Mouse (Mus musculus) T-cell, adult 2 months (primary cell): Measurements from ENCODE around the gene Pnpla1.
"Not testable (repeated sequence)": the region's sequence is repeated elsewhere in the genome, so short reads cannot be mapped to it uniquely, and the experiment has no call there.

Experiments
- DNase-seq: peaks from one replicate; pipeline ENCODE4 v3.0.0; 2022; ENCODE audit warnings: low spot score

The Pnpla1 gene

DNA sequence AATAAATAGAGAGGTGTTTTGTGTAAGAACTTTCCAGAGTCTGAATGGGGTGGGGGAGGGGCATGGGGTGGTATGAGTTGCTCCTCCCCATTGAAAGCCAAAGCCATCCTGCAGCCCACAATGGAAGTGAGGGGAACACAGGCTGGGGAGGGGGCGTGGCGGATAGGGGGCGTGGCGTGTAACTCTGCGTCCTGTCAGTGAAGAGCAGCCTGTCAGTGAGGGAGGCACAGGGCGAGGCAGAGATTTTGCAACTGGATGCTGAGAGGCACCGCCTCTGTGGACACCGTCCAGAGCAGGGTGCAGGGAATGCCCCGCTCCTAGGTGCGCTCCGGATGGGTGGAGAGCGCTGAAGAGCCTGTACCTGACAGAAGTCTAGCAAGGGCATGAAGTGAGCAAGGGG lies at the start of gene Pnpla1:
Gene Pnpla1, plus strand, starts transcription at position 207 of the 400 bp plus-strand sequence.
- DNase-seq: no peak

DNA sequence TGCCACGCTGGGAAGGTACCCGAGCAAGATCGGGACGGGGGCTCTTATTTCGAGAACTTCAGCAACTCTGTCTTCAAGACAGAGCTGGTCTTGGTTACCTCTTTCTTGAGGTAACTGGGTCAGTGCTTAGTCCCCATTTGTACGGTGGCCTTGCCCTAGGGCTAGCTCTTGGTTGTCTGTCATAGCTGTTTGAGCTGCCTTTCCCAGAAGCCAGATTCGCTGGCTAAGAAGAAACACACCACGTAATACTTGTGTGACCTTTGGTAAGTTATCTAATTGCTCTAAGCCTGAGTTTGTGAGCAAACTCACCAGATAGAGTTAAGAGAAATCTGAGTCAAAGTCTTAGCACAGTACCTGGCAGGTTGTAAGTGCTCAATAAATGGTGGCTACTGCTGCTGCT lies 49.5 kb upstream of the Pnpla1 start:
- DNase-seq: no peak

DNA sequence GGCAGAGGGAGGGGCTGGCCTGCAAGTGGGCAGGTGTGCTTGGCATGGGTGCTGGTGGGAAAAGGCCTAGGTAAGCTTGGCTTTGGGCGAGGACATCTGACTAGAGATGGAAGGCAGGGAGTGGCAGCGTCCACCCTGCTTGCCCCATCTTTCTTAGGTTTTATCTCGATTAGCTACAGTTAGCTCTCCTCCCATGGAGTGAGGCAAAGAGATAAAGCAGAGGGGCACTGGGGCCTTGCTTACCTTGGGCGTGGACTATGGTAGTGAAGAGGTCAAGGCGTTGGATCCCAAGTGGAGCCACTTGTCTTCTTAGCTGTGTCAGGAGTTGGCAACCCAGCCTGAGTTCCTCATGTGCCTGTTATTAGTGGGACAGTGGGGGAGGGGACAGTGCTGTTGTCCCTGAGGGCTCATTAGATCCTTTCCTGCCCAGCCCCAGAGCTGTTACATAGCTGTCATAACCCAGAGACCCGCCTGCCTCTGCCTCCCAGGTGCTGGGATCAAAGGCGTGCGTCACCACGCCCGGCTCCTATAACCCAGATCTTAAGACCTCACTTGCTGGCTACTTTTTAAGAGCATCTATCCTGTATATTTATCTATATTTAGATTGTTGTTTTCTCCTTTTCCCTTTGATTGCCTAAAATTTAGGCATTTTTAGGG lies 48.9 kb upstream of the Pnpla1 start:
- no peak for DNase-seq

DNA sequence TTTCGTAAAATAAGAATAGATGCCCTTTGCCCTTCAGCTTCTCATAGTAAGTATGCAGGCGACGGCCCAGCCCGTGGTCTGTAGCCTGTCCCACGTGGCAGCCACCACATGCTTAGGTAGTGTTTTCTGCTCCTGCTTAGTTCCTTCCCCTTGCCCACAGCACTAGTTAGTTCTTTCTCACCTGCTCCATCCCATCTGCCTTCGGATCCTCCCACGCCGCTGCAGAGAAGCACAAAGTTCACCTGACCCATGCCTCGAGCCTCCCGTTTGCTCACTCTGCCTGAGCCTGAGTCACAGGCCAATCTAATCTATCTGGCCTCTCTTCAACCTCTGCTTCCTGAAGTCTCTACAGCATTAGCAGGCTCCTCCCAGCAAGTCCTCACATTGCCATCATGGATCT lies 45.9 kb upstream of the Pnpla1 start:
- no peak for DNase-seq

DNA sequence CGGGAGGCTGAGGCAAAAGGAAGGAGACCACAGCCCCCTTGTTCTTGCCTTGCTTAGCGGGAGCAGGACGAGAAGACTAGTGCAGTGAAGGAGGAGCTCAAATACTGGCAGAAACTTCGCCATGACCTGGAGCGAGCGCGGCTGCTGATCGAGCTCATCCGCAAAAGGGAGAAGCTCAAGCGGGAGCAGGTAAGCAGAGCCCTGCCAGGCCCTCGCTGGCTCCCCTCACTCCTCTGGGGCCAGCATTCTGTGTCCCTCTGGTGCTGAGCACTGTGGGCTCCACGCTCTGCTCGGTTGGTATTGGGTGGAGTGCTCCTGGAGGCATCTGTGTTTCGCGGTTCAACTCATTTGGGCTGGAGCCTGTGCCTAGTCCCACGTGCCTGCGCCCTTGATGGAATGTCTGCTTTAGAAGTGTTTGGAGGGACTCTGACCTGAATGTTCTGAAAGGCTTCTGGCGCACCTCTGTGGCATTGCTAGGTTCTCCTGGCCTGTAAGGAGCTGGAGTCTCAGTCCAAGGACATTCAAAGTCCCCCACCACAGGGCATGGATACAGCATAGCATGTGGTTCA lies 43.6 kb upstream of the Pnpla1 start:
- DNase-seq: no peak

DNA sequence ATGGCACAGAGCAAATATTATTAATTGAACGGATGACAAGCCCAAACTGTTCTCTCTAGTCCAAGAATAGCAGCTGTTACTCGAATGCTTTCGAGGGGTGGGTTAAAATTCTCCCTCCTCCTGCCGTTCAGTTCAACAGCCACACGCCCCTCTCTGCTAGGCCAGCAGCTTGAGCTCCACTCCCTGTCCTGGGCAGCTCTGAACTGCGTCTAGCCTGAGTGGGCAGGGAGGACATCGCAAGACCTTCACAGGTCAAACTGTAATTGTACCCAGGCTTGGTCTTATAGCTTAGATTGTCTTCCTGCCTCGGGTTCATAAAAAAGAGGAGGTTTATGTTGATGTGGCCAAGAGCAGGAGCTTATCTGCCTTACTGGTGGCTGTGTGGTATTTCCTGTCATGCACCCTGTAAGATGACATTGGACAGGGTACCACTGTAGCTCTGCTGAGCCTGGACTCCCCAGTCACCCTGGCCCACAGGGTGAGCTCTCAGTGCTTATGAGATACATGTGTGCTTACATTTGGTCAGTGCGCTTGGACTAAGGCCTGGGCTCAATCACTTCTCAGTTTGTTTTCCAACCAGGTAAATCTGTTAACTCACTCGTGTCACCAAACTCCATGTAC lies 42.7 kb upstream of the Pnpla1 start:
- DNase-seq: no peak

DNA sequence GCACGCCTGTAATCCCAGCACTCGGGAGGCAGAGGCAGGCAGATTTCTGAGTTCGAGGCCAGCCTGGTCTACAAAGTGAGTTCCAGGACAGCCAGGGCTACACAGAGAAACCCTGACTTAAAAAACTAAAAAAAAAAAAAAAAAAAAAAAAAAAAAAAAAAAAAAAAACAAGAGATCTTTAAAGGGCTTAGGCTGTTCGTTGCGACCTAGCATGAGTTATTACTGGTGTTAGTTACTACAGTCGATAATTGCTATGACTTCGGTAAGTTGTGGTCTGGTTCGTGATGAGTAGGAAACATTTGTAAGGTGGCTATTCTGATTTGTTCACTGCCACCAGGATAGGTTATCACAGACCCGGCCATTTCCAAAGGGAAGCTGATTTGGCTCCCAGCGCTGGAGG lies 41.9 kb upstream of the Pnpla1 start:
- DNase-seq: not testable (repeated sequence)

DNA sequence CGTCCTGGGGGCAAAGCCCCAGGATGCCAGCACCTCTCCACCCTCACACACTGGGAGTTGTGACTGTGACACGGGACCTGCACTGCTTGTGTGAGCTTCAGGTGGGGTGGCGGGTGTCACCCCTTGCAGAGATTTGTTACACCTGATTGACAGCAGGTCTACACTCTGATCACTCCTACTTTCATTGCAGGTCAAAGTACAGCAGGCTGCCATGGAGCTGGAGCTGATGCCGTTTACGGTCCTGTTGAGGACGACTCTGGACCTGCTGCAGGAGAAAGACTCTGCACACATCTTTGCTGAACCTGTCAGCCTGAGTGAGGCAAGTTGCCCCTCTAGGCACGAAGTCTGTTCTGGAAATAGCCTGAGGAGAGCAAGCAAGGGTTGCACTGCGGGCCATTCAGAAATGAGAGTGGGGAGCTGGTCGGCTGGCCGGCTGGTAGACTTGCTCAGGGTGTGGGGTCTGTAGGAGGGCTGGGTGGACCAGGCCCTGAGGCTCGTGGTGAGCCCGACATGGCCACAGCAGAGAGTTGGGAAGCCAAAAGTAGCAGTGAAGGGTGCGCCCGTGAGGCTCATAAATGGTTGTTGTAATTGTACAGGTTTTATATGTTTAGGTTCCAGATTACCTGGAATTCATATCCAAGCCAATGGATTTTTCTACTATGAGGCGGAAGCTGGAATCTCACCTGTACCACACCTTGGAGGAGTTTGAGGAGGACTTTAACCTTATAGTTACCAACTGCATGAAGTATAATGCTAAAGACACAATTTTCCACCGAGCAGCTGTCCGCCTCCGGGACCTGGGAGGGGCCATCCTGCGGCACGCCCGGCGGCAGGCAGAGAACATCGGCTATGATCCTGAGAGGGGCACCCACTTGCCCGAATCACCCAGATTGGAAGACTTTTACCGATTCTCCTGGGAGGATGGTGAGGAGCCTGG lies 41.1 kb upstream of the Pnpla1 start:
- DNase-seq: no peak

DNA sequence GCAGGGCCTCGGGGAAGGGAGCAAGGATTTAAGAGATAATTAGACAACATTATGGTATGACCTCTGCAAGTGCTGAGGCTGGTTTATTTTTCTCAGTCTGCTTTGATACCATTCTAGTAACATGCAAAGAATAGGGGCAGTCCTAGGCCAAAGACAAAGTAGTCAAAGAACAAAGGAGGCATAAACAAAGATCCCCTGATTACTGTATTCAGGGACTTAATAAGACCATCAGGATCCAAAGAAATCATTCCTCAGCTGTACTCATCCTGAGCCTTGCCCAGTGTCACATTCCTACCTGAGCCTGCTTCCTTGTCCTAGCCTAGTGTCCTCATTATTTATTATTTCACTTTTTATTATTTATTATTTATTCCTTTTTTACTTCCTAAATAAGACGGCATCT lies 38.0 kb upstream of the Pnpla1 start:
- DNase-seq: no peak

DNA sequence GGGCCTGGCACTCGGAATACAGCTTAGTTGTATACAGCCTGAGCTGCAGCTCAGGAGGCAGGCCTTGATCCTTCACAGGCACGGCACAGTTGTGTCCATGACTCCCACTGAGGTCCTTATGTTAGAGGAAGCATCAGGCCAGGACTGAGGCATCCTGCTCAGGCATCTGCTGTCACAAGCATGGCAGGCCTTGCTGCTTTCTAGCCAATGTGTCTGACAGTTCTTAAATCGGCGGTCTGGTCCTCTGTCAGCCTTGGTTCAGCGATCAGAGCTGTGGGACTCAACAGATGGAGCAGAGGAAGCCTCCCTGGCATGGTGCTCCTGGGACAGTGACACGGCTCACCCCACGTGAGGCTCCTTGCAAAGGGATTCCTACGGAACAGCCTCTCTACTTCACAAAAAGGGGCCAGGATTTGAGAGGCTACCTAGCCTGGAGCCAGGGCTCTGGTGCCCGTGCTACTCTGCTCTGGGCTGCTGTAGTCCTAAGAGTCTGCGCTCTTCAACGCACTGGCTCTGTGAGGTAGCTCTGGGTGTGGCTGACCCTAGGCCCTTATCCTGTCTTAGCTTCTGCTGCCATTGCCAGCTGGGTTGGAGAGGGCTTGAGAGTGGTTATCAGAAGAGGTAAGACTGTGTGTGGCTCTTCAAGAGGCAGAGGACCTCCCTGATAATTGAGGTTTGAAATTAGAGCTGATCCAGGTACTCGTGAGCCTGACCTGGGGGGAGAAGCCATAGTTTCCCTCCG lies 35.0 kb upstream of the Pnpla1 start:
- no peak for DNase-seq

DNA sequence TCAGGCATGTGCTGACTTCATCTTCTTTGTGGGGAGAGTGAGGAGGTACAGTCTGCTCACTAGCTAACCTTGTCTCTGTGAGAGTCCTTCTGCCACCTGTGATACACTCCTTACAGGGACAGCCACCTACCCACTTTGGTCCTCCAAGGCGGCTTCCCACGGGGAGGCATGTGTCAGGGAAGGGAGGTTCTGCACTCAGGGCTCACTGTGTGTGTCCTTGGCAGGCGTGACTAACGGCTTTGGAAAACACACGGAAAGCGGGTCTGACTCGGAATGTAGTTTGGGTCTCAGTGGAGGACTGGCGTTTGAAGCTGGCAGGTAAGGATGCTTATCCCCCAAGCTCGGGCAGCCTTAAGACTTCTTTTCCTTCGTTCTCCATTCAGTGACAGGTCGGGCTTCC lies 34.5 kb upstream of the Pnpla1 start:
- no peak for DNase-seq

DNA sequence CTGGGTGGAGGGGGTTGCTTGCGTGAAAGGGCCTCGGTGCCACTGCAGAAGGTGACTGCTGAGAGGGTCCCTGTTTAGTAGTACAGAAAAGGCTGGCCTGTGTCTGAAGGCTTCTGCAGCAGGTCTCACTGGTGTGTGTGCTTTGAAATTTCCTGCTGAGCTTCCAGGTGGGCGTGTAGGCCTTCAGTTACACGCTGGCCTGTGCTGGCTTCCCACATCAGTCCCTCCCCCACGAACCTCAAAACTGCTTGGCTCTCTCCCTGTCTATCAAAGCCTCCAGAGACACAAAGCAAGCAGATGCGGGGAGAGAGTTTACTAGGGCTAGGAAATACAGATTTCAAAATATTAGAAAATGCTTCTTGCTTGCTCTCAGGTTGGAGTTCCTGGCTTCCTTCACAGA lies 33.3 kb upstream of the Pnpla1 start:
- DNase-seq: no peak

DNA sequence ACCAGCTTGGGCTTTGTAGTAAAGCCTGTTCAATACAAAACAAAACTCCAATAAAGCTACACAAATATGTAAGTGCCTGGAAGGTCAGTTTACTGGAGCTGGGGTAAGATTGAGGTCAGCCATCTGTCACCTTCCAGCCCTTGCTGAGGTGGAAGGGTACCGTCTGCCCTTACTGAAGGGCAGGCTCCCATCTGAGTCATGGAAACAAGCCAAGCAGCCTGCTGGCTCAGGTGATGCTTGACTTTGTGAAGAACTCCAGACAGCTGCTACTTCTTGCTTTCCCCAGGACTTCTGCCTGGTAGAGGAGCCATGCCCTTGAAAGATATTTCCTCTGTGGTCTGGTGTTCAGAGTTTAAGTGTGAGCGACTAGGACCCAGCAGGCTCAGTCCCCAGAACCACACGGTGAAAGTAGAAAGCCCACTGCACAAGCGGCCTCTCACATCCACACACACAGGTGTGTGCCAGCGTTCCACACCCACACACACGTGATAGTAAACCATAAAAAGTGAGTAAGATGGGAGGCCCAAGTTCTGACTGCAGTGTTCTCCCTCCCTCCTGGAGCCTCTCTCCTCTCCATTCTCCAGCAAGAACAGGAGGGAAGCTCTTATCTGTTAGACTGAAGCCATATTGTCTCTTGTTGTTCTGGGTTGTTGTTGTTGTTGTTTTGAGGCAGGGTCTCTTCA lies 32.7 kb upstream of the Pnpla1 start:
- DNase-seq: no peak

DNA sequence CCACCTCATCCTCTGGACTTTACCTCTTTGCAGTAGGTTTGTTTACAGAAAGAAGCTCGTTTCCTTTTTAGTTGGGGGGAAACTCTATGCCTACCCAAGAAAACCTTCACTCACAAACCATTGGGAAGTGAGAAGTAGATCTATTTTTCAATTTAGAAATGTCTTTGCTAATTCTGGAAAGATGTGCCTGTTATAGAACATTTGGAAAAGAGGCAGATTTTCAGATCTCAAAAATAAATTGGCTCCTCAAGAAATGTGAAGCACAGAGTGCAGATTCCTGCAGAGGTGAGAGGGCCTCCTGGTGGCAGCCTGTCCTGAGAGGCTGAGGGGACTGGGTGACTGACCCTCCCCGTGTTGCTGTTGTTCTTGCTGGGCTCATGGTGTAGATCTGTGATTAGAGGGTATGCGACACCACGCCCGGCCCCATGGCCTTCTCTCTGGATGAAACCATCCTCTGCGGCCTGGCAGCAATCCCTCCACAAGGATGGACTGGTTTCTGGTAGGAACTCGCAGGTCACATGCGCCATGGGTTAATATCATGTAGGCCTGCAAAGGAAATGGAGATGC lies 30.5 kb upstream of the Pnpla1 start:
- no peak for DNase-seq

DNA sequence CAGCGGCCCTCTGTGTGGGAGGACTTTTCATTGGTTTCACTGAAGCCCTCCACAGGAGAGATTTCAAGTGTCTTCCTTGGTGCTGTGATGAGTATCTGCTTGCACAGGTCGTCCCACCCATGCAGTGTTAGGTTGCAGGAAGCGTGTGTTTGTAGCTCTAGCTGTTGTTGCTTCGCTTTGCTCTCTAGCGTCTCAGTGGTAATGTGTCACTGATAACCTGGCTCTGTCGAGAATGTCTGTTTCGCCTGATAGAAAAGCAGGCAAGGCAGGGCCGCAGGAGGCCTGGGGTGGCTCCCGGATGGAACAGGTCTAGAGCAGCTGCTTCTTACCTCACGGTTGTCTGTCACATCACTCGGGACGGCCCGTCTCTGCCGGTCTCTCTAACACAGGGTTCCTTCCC lies 29.1 kb upstream of the Pnpla1 start:
- no peak for DNase-seq

DNA sequence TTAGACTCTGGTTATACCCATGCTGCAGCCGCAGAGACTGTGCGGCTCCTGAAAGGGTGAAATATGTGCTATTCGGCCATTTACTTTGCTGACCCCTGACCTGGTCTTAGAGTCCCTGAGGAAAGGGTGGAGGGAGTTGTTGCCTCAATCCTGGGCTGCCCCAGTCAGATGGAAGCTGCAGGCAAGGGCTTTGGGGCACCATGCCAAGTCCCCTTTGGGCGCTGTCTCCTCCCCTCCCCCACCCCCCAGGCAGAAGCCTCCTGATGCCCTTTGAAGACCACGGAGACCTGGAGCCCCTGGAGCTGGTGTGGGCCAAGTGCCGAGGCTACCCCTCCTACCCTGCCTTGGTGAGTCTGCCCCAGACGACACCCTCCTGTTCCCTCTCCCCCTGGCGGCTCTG lies 27.1 kb upstream of the Pnpla1 start:
- DNase-seq: no peak

DNA sequence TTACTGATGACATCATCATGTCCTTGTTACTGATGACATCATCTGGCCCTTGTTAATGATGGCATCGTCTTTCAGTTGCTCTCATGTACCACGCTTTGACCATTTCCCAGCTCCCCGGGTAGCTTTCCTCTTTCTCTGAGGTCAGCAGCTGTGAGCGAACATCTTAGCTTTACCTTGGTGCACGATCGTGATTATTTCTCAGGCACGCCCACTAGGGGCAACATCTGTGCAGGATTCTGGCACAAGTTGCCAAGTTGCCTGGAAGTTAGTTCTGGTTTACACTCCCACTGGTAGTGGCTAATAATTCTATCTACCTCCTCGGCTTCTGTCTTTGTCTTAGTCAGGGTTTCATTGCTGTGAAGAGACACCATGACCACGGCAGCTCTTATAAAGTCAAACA lies 26.2 kb upstream of the Pnpla1 start:
- no peak for DNase-seq

DNA sequence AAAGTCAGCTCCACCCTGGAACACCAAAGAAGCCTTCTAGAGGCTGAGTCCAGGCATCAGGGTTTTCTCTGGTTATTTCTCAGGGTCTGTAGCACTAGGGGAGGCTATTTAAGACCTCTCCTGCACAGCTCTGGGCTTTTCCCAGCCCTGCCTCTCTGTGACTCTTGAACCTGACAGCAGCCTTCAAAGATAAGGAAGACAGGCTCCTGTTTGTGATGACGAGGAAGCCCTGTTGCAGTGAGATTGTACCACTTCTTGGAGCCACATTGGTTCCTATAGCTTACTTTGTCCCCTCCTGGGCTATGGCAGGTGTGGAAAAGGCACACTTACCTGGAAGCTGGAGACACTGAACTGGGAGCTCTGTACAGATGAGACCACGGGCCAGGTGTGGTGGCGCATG lies 25.3 kb upstream of the Pnpla1 start:
- no peak for DNase-seq

DNA sequence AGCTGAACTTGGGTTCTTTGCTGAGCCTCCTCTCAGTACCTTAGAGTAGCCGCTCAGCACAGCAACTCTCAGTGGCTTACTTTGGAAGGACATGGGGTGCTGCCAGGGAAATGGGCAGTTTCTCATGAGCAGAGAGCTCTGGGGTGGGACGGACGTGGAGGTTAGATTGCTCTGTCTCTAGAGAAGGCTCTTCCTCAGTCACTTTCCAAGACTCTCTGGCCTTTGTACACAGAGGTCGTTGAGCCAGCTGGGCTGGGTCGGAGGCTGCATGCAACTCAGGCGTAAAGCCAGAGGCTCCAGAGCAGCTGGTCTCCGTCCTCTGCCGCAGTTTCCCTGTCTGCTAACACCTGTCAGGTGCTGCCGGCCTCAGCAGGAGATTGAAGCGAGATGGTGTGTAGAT lies 23.5 kb upstream of the Pnpla1 start:
- peak; percentile 18 for DNase-seq

DNA sequence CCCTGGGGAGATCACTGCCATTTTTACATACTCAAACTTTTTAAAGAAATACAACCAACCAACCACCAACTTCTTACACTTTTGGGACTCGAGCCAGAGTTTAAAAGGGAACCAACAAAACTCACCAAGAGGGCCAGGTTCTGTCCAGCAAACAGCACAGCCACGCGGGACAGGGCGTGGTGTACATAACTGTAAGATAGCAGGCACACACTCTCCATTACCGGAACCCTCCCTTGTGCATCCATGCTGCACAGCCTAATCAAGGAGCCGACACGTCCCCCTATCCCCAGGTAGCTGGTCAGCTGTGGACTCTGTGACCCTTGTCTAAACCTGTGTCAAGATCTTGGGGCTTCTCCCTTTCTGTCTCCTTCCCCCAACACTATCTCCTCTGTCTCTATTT lies 20.4 kb upstream of the Pnpla1 start:
- DNase-seq: no peak

DNA sequence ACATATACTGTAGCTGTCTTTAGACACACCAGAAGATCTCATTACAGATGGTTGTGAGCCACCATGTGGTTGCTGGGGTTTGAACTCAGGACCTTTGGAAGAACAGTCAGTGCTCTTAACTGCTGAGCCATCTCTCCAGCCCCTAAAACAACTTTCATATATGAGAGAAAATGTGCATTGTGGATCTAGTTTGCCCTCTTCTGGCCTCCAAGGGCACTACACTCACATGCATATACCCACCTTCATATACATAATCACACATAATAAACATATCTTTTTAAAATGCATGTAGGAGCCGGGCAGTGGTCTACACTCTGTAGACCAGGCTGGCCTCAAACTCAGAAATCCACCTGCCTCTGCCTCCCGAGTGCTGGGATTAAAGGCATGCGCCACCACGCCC lies 16.3 kb upstream of the Pnpla1 start:
- not testable (repeated sequence) for DNase-seq
